Mouse (Mus musculus) gastrocnemius, adult 8-10 months (tissue): Measurements from ENCODE around the gene Gpr85. TPM values are rescaled to one million over a fixed set of nuclear protein-coding genes. Genes with fewer than 3 reads are reported as not detected.
"Not testable (repeated sequence)": the region's sequence is repeated elsewhere in the genome, so short reads cannot be mapped to it uniquely, and the experiment has no call there.

Source experiments
- DNase-seq, 2 experiments: peaks; one replicate each; pipeline ENCODE4 v3.0.0; 2022; ENCODE audit warnings: low spot score in 2 of 2
- total RNA-seq, 4 experiments: library from RNA; stranded (reverse); gene quantifications; 2 replicates each; pipeline ENCODE4 v1.2.4; 2022

Gene Gpr85
- total RNA-seq: under 1 TPM in 3 of 4 experiments, not detected in 1; 0.10 to 0.56 (median 0.31) TPM

DNA sequence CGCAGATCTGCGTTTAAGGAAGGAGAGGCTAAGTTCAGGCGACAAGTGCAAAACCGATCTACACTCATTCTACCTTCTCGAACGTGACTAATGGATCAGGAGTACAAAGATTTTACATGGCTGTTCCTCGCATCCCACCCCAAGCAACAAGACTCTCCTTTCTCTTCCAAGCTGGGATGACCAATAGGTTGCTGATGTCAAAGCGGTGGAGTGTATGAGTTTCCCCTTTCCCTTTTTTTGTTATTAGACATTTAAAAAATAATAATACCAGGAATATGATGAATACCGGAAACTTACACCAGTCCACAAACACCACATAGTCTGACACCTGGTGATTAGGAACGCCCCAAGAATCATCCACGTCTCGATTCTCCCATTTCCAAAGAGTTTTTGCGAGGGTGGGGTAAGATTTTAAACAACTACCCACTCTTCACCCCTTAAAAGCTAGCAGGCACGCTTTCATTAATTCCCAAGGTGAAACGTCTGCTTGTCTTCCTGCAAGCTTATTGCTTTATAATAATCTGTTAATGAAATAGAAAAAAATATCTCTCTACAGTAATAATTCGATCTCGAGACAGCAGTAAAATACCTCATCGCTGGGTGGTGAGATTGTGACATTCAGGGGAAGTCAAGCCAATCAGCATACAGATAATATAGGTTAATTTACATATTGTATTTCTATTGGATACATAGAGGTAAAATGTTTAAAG lies at the start of gene Gpr85:
Gpr85 (minus strand) TSS at position 598 of the 710 bp plus-strand sequence.
- DNase-seq: no peak

GRCm38 (mm10) chr6:13884877-13885592 lies 45.3 kb upstream of the Gpr85 start:
- DNase-seq: no peak

GRCm38 (mm10) chr6:13882919-13883318 lies 43.2 kb upstream of the Gpr85 start:
- DNase-seq: no peak

- no peak for DNase-seq
Observed at GRCm38 (mm10) chr6:13873959-13874358, 34.2 kb upstream of the Gpr85 start.

GRCm38 (mm10) chr6:13872076-13872475 lies 32.3 kb upstream of the Gpr85 start:
- no peak for DNase-seq

DNA sequence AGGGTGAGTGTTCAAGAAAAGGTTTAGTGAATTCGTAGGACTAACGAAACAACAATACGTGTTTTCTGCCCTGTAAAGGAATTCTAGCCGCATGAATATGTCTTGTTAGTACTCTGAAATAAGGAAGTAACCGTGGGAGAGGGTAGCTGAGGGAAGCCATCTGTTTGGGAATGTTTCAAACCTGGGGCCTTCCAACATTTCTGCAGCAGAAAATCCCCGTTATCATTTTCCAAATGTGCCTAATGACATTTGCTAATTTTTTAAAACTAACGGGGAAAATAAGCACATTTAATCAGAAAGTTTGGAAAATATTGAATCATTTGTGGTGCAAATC lies 31.9 kb upstream of the Gpr85 start:
- no peak for DNase-seq

GRCm38 (mm10) chr6:13870919-13871624 lies 31.3 kb upstream of the Gpr85 start, which contains the start of gene 2610001J05Rik:
Gene 2610001J05Rik (minus strand): TSS chr6:13871518.
- peak; percentile 80 to 83 for DNase-seq

DNA sequence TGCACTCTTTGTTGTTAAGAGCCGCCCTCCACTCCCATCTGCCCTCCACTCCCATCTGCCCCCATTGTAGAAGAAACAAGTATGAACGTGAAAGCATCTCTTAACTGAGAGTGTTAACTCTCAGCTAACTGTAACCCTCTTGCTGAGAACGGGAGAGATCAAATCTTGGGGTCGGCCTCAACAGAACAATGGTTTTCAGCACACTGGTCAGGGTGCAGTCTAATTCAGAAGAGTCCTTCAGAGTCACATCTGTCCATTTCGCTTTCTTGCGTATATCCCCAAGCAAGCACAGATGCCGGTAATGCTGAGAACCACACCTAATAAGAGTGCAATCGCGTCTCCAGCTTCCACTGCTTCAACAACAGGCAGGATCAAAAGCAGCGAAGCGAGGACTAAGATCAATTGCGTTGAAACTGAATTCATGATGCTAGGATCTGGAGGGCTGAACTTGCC lies 30.6 kb upstream of the Gpr85 start:
- DNase-seq: no peak

- DNase-seq: no peak
Observed at GRCm38 (mm10) chr6:13860596-13860995, 20.9 kb upstream of the Gpr85 start.

DNA sequence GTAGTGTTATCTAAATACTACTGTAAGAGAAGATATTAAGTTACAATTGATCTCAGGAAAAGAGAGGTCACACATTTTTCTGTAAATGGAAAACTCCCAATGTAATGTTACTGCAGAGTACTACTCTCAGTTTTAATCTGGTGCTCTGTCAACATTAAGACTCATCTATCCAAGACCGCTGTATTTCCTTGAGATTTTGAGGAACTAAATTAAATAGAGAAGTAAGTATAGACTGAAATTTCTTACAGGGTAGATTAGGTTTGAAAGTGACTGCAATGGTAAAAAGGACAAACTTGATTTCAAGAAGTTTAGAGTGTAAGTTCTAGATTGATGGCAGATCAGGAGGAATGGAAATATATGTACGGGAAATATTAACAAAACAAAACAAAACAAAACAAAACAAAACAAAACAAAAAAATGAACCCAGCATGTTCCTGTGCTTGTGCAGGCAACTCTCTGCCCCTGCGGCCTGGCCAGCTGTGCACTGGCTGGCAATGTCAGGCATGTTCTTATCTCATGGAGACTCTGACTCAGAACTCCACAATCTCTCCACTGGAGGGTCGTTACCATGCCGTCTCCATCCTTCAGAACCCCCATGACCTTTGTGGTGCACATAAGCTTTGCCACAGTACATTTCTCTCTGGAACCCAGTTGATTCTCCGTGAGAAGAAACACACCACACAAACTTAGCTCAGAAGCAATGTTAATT lies 20.3 kb upstream of the Gpr85 start:
- no peak for DNase-seq

- DNase-seq: no peak
Observed at GRCm38 (mm10) chr6:13854230-13854629, 14.5 kb upstream of the Gpr85 start.

DNA sequence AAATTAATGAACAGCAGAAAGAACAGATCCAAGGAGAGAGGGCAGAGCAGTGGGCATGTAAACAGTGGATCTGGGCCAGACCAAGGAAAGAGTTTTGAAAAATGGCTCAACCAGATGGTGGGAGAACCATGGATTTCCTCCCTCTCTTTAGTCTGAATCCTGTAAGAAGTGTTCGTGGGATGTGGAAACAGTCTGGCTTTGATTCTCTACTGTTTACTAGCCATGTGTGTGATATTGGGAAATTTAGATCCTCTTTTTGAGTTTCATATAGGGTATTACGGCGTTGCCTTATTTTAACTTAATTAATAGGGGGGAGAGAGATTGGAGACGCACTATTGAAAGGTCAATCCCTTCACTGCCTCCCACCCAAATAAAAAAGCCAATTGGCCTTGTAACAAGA lies 13.5 kb upstream of the Gpr85 start:
- no peak for DNase-seq

DNA sequence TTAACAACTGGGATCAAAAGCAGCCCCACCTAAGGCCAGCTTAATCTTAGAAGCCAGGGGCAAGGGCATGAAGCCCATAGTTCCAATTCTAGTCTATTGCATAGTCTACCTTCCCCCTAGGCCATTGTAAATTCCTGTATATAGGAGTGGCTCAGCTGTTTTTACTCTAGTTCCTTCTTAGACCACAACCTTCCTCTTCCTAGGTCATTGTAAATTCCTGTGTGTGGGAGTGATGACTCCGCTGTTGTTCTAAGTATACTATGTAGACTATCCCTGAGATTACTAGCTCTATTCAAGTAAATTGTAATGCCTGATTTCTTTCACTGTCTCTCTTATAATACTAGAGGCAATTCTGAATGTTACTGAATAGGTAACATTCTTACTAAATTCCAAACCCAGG lies 6.3 kb upstream of the Gpr85 start:
- not testable (repeated sequence) for DNase-seq

DNA sequence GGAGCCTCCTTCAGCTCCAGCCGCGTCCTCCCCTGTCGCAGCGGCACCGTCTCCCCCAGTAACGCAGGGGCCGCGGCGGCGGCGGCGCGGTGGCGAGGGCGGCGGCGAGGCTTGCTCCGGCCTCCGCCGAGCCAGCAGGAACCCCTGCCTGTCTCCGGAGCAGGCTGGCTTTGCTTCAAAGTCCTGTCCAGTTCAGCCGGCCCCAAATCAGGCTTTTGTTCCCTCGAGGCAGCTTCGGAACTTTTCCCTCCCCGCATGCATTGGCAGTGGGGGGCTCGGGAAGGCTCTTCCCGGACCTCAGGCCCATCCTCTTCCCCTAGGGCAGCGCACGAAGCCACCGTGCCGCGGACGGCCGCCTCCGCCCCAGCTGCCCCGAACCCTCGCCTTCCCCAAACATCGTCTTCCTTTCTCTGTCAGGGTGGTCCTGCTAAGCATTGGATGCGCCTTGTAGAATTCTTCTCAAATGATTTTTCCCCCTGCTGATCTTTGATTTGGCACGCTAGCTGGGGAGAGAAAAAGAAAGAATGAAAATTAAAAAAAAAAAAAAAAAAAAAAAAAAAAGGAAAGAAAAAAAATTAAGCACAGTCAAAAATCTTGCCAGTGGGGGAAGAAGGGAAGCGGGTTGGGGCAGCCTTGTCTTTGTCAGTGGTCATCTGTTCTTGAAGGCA lies 931 bp downstream of the Gpr85 start:
- peak; percentile 11 to 47 for DNase-seq

DNA sequence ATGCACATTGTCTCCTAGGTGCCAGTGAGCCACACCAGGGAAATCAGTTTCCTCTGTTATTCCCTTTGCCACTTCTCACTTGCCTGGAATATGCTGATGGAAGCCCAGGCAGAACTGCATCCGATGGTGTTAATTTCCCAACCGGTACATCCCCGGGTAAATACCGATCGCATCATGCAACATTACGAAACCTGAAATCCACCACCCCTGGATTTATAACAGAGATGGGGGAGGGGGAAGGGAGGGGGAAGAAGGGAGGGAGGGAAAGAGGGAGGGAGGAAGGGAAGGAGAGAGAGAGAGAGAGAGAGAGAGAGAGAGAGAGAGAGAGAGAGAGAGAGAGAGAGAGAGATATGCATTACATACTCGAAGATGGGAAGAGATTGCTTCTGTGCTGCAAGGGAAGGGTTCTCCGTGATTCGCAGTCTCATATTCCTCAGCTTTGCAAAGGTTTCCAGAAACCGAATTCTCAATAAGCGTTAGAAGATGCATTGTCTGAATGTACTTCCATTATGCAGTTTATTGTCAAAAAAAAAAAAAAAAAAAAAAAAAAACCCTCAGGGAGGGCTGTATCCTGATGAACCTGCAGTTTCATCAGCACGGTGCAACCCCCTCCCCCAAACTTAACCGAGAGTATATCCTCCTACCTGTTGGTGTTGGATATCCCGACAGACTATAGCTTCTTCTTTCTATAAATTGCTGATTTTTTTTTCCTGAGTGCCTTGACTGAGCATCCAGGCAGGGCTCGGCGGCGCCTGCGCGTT lies 1.6 kb downstream of the Gpr85 start:
- no peak for DNase-seq

GRCm38 (mm10) chr6:13836967-13837570 lies 2.7 kb downstream of the Gpr85 start:
- no peak for DNase-seq

DNA sequence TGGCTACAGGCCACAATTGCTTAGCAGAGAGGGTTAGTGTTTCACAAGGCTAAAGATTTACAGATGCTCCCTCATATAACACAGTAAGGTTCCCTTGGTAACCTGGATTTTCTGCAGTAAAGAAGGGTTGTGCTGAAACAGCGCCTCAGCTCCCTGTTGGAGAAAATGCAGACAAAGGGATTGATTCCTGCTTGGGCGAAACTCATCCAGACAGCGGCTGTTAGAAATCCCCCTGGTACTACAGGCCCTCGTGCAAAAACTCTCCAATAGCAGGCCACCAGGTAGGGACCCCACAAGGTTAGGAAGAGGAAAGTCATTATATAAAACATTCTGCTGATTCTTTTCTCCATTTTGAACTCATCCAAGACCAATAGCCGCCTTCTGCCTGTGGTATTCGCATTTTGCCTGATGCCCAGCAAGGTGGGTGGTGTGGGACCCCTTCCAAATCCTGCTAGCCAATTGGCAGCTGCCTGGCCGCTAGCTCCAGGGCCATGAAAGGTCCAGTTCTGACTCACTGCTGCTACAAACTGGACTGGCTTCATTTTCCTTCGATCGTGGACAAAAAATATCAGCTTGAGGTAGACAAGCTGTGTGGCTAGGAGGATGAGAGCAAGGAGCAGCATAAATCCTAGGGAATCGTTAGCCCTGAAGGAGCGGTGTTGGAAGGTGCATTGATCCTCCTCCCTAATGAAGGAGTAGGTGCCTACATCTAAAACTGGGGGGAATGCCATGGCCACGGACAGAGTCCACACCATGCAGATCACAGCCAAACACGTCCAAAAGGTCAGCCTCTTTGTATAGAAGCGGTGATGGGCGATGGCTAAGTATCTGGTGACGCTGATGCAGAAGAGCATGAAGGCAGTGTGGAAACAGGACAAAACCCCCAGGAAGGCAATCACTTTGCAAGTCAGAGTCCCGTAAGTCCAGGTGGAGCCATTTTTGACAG lies 3.7 kb downstream of the Gpr85 start:
- DNase-seq: no peak

DNA sequence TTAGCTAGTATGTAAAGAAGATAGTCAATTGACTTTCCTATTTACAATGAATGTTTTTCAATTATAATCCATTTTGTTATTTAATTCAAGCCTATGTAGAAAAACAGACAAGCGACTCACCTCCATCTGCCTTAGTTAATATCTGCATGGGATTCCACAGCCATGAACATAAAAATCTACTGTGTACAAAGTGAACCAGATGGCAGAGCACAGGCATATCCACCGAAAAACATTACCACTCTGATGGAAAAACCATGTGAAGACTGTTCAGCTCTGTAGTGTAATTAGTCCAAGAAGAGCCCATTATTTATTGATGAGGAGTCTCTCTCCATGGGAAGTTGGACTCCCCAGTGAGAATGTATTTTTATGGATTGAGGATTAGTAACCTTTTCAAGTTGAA lies 7.0 kb downstream of the Gpr85 start:
- DNase-seq: no peak

DNA sequence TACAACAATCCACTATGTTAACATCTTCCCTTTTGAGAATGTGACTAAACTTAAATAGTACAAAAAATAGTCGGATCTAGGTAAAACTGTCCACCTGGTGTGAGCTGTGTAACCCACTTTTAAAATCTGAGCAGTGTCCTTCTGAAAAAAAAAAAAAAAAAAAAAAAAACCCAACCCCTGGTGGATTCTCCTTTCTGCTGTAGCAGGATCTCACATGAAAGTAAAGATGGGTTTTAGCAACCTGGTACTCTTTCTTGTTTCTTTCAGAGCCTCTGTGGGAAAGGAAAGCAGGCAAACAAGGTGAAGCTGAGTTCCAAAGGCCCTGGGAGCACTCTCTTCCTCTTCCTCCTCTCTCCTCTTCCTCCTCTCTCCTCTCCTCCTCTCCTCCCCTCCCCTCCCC lies 10.9 kb downstream of the Gpr85 start:
- no peak for DNase-seq
